Mouse (Mus musculus) adipocyte (in vitro differentiated cells): ENCODE measurements at regions not wholly inside any gene's neighbourhood (a gene's known extent, or its start where the extent isn't known, plus 50 kb on each side); places are given as distances from the start of the nearest gene placed in this dataset.

ENCODE experiments used
- DNase-seq: peaks from one replicate; pipeline ENCODE4 v3.0.0-alpha.2; 2016; ENCODE audit warnings: low spot score

- no peak for DNase-seq
Observed at GRCm38 (mm10) chr1:23462411-23462810, 64.8 kb upstream of the Ogfrl1 start.

DNA sequence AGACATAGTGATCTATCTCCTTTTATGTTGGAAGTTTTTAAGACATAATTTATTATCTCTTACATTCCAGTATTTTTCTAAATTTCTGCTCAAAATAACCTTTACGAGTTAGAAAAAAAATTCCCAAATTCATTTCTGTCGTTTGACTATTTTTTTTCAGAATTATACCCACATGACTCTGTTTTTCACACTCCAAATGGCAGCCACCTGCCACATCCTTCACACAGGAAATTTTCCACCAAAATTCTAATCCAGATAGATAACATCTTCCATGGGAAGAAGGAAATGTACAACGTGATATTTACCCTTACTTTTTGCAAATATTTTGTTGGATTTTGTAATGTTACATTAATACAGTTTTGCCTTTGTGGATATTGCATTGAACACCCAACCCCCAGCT is 66.5 kb upstream of the Ogfrl1 start:
- DNase-seq: no peak

DNA sequence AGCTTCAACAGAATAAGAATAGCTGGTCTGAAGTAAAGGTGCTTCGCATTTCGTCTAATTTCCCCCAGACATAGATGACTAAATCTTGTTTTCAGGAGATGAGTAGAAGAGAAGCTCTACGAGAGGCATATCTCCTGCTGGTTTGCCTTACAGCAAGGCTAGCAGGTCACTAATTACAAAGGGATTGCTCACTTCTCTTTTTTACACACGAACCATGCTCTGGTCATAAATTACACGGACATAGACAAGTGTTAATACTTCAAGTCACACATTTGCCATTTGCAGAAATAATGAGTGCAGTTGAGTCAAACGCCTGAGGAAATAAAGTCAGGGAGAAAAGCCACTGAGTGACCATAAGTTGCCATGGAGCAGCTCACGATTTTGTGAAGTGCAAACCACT is 68.8 kb upstream of the Ogfrl1 start:
- no peak for DNase-seq

DNA sequence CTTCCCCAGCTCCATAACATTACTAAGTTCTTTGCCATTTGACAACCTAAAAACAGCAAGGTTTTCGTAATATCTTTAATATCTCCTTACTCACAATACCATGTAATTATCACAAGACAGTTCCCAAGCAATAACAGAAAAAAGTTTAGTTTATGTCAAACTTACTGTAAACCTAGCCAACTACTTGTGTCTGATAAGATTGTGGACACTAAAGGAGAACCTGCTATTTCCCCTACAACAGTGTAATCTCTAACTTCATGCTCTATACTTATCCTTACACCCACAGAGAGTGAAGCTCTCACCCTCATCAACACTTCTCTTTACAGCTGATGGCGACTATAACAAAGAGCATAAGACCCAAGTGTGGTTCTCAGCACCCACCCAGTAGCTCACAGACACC is 69.8 kb upstream of the Ogfrl1 start:
- DNase-seq: no peak

- no peak for DNase-seq
Observed at GRCm38 (mm10) chr1:23480776-23481320, 83.3 kb upstream of the Ogfrl1 start.

- DNase-seq: no peak
Observed at GRCm38 (mm10) chr1:23484566-23484965, 87.0 kb upstream of the Ogfrl1 start.

- no peak for DNase-seq
Observed at GRCm38 (mm10) chr1:23485150-23485775, 87.7 kb upstream of the Ogfrl1 start.

DNA sequence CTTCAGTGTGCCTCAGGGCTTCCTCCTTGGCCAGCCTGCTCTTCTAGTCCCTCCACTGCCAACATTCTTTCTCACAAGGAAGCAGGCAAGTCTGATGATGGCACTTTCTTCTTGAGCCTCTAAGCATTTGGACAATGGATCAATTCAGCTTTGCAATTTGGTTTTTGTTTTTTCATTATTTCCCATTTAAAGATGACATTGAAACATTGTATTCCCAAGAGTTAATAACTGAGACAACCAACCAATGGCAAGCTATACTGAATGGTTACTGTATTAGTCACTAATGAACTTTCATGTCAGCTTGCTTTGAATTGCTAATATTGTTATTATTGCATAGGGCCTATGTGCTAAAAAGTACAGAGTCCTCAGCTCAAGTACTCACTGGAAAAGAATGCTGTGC is 89.5 kb upstream of the Ogfrl1 start:
- no peak for DNase-seq

DNA sequence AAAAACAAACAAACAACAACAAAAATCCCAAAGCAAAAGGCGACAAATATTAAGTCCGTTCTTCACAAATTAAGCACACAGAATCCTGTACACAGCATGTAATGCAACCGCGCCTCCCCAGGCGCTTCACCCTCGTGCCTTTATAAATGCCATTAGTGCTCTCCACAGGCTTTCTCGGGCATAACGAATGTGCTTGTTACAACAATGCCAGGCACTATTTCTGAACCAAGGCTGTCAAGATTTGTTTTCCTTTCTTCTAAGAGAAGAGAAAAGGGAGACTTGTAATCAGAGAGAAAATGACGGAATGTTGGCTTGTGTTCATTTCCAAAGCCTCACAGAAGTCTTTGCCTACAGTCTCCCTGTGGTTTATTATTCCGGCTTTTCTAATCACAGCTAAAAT is 93.1 kb upstream of the Ogfrl1 start:
- DNase-seq: no peak

GRCm38 (mm10) chr1:23491041-23491440 is 93.5 kb upstream of the Ogfrl1 start:
- DNase-seq: no peak

GRCm38 (mm10) chr1:23492981-23493380 is 95.4 kb upstream of the Ogfrl1 start:
- no peak for DNase-seq

DNA sequence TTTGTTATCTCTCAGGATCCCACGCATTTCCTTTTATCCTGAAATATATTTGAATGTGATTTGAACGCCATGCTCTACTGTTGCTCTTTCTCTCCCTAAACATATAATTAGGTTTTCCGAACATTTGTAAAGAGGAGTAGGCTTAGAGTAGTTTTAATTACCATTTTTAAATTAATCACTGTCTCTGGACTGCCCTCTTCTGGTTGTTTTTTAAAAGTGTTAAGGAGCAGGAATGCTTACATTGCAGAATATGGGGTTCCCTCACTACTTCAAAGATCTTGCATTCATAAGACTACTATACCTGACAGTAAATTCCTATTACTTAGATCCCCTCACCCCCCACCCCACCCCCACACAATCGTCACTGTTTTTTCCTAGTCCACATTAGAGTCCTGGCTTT is 97.8 kb upstream of the Ogfrl1 start:
- no peak for DNase-seq

DNA sequence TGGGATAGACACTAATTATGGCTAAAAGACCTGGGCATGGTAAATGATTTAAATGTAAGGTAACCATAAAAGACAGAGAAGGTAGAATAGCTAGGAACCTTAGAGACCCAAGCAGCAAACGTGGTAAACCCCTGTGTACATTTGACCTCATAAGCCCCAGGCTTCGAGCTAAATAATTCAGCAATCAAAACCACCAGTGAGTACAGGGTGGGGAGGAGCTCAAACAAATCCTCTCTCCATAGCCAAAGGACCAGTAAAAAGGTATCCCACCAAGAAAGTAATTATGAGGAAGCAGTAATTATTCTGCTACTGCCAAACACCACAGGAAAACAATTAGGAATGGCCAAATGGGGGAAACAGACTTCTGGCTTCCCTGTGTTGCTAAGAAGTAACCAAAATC is 122.5 kb upstream of the Ogfrl1 start:
- DNase-seq: no peak

GRCm38 (mm10) chr1:23532659-23533058 is 135.1 kb upstream of the Ogfrl1 start:
- DNase-seq: no peak

DNA sequence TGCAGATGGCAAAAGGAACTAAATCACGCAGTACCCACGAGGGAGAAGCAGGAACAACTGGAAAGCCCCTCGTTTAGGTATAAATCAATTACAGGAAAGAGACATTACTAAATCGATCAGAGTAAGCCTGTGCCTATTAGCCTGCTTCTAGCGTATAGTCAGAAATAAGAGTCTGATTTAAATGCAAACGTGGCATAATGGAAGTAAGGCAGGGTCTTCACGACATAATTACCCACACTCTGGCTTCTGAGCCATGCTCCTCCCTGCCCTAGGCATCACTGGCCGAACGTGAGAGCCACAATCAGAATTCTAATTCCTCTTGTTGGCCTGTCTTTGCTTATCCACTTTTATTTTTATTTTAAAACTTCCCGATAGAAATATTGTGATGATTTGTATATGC is 139.0 kb upstream of the Ogfrl1 start:
- no peak for DNase-seq

DNA sequence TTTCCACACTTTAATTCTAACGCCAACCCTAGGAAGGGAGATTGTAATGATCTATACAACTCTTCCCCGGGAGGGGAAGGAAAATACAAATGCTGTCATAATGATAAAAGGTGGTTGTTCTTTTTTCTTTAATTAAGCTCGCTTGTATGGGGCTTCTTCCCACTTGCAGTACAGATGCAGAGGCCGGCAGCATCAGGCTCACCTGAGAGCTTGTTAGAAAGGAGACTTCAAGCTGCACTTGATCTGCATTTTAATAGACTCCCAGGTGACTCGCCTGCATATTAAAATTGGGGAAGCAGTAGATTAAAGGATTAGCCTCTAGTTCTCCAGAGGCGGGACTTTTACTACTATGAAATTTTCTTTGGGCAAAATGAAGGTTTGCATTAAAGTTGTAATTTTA is 140.8 kb upstream of the Ogfrl1 start:
- DNase-seq: no peak

- no peak for DNase-seq
Observed at GRCm38 (mm10) chr1:23540594-23540993, 143.0 kb upstream of the Ogfrl1 start.

GRCm38 (mm10) chr1:23555794-23556193 is 158.2 kb upstream of the Ogfrl1 start:
- no peak for DNase-seq

GRCm38 (mm10) chr1:23568106-23568505 is 170.5 kb upstream of the Ogfrl1 start:
- DNase-seq: no peak

DNA sequence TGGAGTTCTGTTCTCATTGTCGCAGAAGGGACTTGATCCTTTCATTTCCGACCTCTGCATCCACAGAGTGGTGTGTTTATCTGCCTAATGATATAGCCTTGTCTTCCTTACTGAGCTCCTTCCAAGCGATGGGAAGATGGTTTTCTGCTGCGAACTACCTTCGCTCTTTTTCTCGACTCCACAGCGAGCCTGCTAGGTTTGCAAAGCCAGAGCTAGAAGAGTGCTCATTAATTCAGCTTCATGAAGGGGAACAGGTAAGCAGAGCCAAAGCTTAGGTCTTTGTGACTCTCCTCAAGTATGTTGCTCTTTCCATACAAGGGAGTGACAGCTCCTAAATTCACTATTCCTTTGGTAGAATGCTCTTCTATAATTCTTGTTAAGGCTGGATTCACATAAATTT is 176.9 kb upstream of the Ogfrl1 start:
- no peak for DNase-seq

DNA sequence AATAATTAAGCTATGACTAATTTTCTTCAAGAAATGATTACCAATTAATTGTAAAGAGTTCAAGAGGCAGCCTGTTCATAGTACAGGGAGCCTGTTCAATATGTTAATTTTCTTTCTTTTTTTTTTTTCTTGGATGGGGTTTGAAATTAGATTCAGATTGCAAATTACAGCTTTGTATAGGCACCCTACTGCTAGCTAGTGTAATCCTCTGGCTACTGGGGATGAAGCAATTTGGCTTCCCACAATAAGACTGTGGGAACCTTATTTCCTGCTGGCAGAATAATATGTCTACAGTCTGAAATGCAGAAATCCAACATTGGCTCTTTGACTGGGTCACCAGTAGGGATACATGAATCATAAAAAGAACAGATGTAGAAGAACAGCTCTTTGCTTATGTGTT is 177.4 kb upstream of the Ogfrl1 start:
- DNase-seq: no peak

- no peak for DNase-seq
Observed at GRCm38 (mm10) chr1:23575515-23575914, 177.9 kb upstream of the Ogfrl1 start.

- no peak for DNase-seq
Observed at GRCm38 (mm10) chr1:23576150-23576549, 178.6 kb upstream of the Ogfrl1 start.

DNA sequence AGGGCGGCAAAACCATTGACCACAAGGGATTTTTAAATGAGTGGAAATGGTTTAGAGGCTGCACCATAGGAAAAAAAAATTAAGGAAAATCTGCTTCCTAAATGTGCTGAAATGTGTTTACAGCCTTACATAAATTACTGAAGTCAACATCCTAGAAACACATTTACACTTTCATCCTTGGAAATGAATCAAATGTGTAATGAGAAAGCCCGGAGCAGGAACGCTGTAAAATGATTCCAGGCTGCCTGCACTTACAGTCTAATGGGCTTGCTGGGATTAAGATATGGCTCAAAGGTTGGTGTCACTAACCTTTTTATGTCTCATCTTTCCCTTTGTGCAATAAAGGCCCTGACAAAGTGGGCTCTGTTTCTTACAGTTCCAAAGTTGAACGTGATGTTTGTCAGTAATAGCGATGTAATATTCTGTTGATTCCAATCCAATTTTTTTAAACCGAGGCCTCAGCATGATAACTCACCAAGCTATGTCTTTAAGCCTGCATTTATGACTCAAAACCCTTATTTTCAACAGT is 172.1 kb upstream of the B3gat2 start:
- DNase-seq: no peak
